15 mouse cellular contexts compared by ENCODE assay signal in the genomic region with DNA sequence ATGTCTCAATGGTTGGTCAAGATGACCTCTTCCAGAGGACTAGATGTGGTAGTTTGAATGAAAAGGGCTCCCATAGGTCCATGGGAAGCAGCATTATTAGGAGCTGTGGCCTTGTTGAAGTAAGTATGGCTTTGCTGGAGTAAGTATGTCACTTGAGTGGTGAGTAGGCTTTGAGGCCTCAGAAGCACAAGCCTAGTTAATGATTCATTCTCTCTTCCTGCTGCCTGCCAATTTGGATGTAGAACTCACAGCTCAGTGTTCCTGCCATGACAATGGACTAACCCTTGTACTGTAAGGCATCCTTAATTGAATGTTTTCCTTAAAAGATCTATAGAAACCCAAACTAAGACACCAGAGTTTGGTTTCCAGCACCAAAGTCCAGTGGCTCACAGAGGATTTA.
"Had no signal": no experiment of that assay in that cellular context is flagged by ENCODE, and none has a peak within 500 bp of the region (broad histone marks: within the 10 kb centered on the region; RNA-seq: fewer than 3 reads in every experiment).

No protein-coding gene starts in this region.

- H3K4me3 ChIP-seq: intestine, embryonic 15.5 days; limb, embryonic 10.5 days; limb, embryonic 13.5 days; midbrain, embryonic 12.5 days had no signal

- ATAC-seq: hindbrain, embryonic 16.5 days; intestine, embryonic 15.5 days; liver, postnatal 0 days; lung, postnatal 0 days; midbrain, embryonic 16.5 days had no signal

- H3K27ac ChIP-seq: intestine, embryonic 15.5 days; kidney, postnatal 0 days; limb, embryonic 10.5 days; limb, embryonic 13.5 days; liver, embryonic 14.5 days; macrophage; midbrain, embryonic 12.5 days had no signal

- H3K4me2 ChIP-seq: intestine, embryonic 15.5 days; limb, embryonic 13.5 days; lung, embryonic 14.5 days; midbrain, embryonic 12.5 days had no signal

- H3K9me3 ChIP-seq: intestine, embryonic 15.5 days; limb, embryonic 10.5 days; limb, embryonic 13.5 days; midbrain, embryonic 12.5 days had no signal

- H3K27me3 ChIP-seq: intestine, embryonic 15.5 days; limb, embryonic 13.5 days had no signal

- H3K9ac ChIP-seq: intestine, embryonic 15.5 days; limb, embryonic 13.5 days; liver, embryonic 14.5 days; liver, postnatal 0 days; lung, embryonic 14.5 days; midbrain, embryonic 12.5 days had no signal

- DNase-seq: liver; liver, postnatal 0 days; lung, embryonic 14.5 days; thymus, adult 18-20 months; thymus, postnatal 4 days had no signal

- H3K36me3 ChIP-seq: intestine, embryonic 15.5 days; limb, embryonic 10.5 days; limb, embryonic 13.5 days; midbrain, embryonic 12.5 days had no signal

- H3K4me1 ChIP-seq: intestine, embryonic 15.5 days; limb, embryonic 10.5 days; limb, embryonic 13.5 days; midbrain, embryonic 12.5 days had no signal
